Mouse (Mus musculus): ENCODE measurements around the gene Ssh3.
"Not testable (repeated sequence)": the region's sequence is repeated elsewhere in the genome, so short reads cannot be mapped to it uniquely, and the experiment has no call there.

The Ssh3 gene

GRCm38 (mm10) chr19:4296611-4297010 lies 27.6 kb upstream of the Ssh3 start:
- DNase-seq (ENCODE audit: low read depth, low spot score) = no peak

- DNase-seq (ENCODE audit: low read depth, low spot score) = no peak
Measured at GRCm38 (mm10) chr19:4295391-4295790, 26.4 kb upstream of the Ssh3 start.

GRCm38 (mm10) chr19:4294381-4295097 lies 25.6 kb upstream of the Ssh3 start:
- peak; percentile 74 for DNase-seq (ENCODE audit: low read depth, low spot score)

GRCm38 (mm10) chr19:4291161-4291560 lies 22.2 kb upstream of the Ssh3 start:
- no peak for DNase-seq (ENCODE audit: low read depth, low spot score)

GRCm38 (mm10) chr19:4290749-4291148 lies 21.8 kb upstream of the Ssh3 start:
- no peak for DNase-seq (ENCODE audit: low read depth, low spot score)

GRCm38 (mm10) chr19:4283653-4284052 lies 14.7 kb upstream of the Ssh3 start:
- DNase-seq (ENCODE audit: low read depth, low spot score) = no peak

- DNase-seq (ENCODE audit: low read depth, low spot score) = peak; percentile 93
Measured at GRCm38 (mm10) chr19:4282898-4283553, 14.0 kb upstream of the Ssh3 start, which contains the start of gene Ankrd13d. TSS of gene Ankrd13d (minus strand) at chr19:4283137.

GRCm38 (mm10) chr19:4280425-4280824 lies 11.4 kb upstream of the Ssh3 start:
- no peak for DNase-seq (ENCODE audit: low read depth, low spot score)

GRCm38 (mm10) chr19:4279487-4279886 lies 10.5 kb upstream of the Ssh3 start:
- DNase-seq (ENCODE audit: low read depth, low spot score) = peak; percentile 88

GRCm38 (mm10) chr19:4270972-4271371 lies 2.0 kb upstream of the Ssh3 start:
- no peak for DNase-seq (ENCODE audit: low read depth, low spot score)

GRCm38 (mm10) chr19:4270187-4270586 lies 1.2 kb upstream of the Ssh3 start:
- no peak for DNase-seq (ENCODE audit: low read depth, low spot score)

GRCm38 (mm10) chr19:4265956-4266355 lies 3.0 kb downstream of the Ssh3 start:
- DNase-seq (ENCODE audit: low read depth, low spot score) = peak; percentile 44

GRCm38 (mm10) chr19:4264171-4264780 lies 4.7 kb downstream of the Ssh3 start:
- no peak for DNase-seq (ENCODE audit: low read depth, low spot score)

GRCm38 (mm10) chr19:4263702-4264101 lies 5.3 kb downstream of the Ssh3 start:
- no peak for DNase-seq (ENCODE audit: low read depth, low spot score)

GRCm38 (mm10) chr19:4262756-4263155 lies 6.2 kb downstream of the Ssh3 start:
- DNase-seq (ENCODE audit: low read depth, low spot score) = no peak

GRCm38 (mm10) chr19:4261038-4261698 lies 7.8 kb downstream of the Ssh3 start:
- DNase-seq (ENCODE audit: low read depth, low spot score) = peak; percentile 61

- DNase-seq (ENCODE audit: low read depth, low spot score) = no peak
Measured at GRCm38 (mm10) chr19:4257897-4258252, 11.1 kb downstream of the Ssh3 start.

GRCm38 (mm10) chr19:4257216-4257896 lies 11.6 kb downstream of the Ssh3 start:
- DNase-seq (ENCODE audit: low read depth, low spot score) = peak; percentile 97

- peak; percentile 76 for DNase-seq (ENCODE audit: low read depth, low spot score)
Measured at GRCm38 (mm10) chr19:4255583-4256162, 13.3 kb downstream of the Ssh3 start.

GRCm38 (mm10) chr19:4254230-4254629 lies 14.8 kb downstream of the Ssh3 start:
- DNase-seq (ENCODE audit: low read depth, low spot score) = no peak

GRCm38 (mm10) chr19:4248683-4249082 lies 20.3 kb downstream of the Ssh3 start:
- DNase-seq (ENCODE audit: low read depth, low spot score) = not testable (repeated sequence)
